Mouse (Mus musculus) urinary bladder, postnatal 0 days (tissue): ENCODE measurements around the gene Zfand6. TPM values are rescaled to one million over a fixed set of nuclear protein-coding genes. Genes with fewer than 3 reads are reported as not detected.

ENCODE experiments used
- polyA plus RNA-seq: library from polyadenylated mRNA; unstranded; fragments of >200 nt; fragmentation: Nextera tagmentation; extraction: Ambion mirVana; gene quantifications from 2 replicates; pipeline ENCODE4 v1.2.1, GENCODE M21; 2015

Zfand6 gene
- polyA plus RNA-seq = 114 and 124 TPM in 2 replicates

GRCm38 (mm10) chr7:84689251-84690100, at the start of gene Zfand6:
Gene Zfand6, minus strand, starts transcription at chr7:84689959.

GRCm38 (mm10) chr7:84606293-84606749, 83.4 kb downstream of the Zfand6 start, which contains the start of gene Fah:
Gene Fah, minus strand, starts transcription at chr7:84606722.

Other genes starting within 250 kb of the Zfand6 start
- 0.25 and 0.42 TPM in 2 replicates for gene Gm2115, start 161.0 kb downstream of the Zfand6 start, polyA plus RNA-seq
- gene Fah, start 83.2 kb downstream of the Zfand6 start, polyA plus RNA-seq = 14.7 and 17.7 TPM in 2 replicates
- not detected in 2 replicates for gene Olfr291, start 163.6 kb upstream of the Zfand6 start, polyA plus RNA-seq